Mouse (Mus musculus): Measurements from ENCODE around the gene Grtp1. TPM values are rescaled to one million over a fixed set of nuclear protein-coding genes. Genes with fewer than 3 reads are reported as not detected.

The Grtp1 gene
- 12.5 and 13.6 TPM in 2 replicates for polyA plus RNA-seq (2015; fragmentation: Nextera tagmentation; extraction: Ambion mirVana)

DNA sequence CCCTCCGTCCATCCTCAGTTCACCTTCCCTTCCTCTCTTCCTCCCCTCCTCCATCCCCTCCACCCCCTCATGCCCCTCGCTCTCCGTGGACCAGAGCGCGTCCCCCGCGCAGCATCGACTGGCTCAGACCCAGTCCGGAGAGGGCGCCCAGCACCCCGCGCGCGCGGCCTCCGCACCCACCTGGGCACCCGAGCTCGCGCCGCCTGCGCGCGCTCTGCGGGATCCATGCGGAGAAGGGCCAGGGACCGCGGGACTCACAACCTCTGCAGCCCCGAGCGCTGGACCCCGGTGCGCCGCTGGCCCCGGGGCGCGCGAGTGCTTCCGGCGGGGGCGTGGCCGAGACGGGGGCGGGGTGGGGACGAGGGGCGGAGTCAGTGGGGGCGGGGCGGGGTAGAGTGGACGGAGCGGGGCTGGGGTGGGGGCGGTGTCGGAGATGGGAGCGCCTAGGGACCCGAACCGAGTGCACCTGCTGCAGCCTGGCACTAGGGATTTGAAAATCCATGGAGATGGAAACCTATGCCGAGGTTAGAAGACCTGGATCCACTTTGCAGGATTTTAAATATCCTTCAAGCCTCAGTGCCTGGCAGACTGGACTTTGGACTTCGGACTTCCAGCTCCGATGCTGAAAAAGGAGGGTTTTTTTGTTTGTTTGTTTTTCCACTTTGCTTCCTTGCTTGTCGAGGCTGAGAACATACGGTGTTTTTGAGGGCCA, at the start of gene Grtp1:
Gene Grtp1 (minus strand): TSS at position 320 of the 712 bp plus-strand sequence.
- Histone ChIP-seq H3K27ac (0 out of 2 replicates have a peak within 1 kb of the TSS, but pooled peaks have one; percentile 1), H3K4me1 (replicated peaks) (peaks cover 32% of the 10 kb centered on the region)
- peak; percentile 54 for ATAC-seq (replicated peaks; ENCODE audit: insufficient number of reproducible peaks, insufficient read depth, low FRiP score, low read depth)

DNA sequence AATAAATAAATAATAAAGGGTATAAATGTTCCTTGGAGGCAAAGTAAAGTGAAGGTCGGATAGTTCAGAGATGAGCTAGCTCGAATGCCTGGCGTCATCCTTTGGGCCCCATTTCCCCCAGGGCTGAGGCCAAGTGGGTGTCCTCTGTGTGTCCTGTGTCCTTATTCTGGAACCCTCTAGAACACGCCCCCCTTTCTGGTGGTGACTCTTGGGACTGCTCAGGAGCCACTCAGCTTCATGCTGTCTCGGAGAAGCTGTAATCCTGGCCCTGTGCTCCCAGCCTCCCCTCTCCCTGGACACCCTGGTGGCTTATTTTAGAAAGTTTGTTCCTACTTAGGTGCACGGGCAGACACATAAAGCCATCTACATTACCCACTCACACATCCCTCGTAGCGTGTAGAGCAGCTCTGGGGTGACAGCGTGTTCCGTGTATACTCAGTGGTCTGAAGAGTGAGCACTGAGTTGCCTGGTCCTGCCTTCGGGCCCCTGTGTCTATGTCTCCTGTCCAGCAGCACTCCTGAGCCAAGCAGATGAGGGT, 44.0 kb upstream of the Grtp1 start:
- no peak for ATAC-seq (replicated peaks; ENCODE audit: insufficient number of reproducible peaks, insufficient read depth, low FRiP score, low read depth)
- Histone ChIP-seq H3K27me3 (no peaks in the 10 kb centered on the region), H3K4me2 (no peak overlapping the region), H3K4me3 (no peak overlapping the region), H3K36me3 (peaks cover 58% of the 10 kb centered on the region), H3K4me1 (replicated peaks) (peaks cover 49% of the 10 kb centered on the region), H3K9ac (no peak overlapping the region), H3K9me3 (replicated peaks) (no peaks in the 10 kb centered on the region), H3K27ac (peak overlapping the region; percentile 67)
- WGBS, result 67% methylated on average over 11 of the region's 11 CpGs

More for the DNA sequence above, at the start of gene Grtp1:
- Histone ChIP-seq H3K4me3 (peak within 1 kb of the TSS; percentile 89), H3K9ac (peak within 1 kb of the TSS; percentile 80), H3K27me3 (peaks cover 35% of the 10 kb centered on the region), H3K36me3 (no peaks in the 10 kb centered on the region), H3K9me3 (replicated peaks) (no peaks in the 10 kb centered on the region), H3K4me2 (peak within 1 kb of the TSS; percentile 94)
- under 1% methylated on average over 58 of the region's 58 CpGs for WGBS

DNA sequence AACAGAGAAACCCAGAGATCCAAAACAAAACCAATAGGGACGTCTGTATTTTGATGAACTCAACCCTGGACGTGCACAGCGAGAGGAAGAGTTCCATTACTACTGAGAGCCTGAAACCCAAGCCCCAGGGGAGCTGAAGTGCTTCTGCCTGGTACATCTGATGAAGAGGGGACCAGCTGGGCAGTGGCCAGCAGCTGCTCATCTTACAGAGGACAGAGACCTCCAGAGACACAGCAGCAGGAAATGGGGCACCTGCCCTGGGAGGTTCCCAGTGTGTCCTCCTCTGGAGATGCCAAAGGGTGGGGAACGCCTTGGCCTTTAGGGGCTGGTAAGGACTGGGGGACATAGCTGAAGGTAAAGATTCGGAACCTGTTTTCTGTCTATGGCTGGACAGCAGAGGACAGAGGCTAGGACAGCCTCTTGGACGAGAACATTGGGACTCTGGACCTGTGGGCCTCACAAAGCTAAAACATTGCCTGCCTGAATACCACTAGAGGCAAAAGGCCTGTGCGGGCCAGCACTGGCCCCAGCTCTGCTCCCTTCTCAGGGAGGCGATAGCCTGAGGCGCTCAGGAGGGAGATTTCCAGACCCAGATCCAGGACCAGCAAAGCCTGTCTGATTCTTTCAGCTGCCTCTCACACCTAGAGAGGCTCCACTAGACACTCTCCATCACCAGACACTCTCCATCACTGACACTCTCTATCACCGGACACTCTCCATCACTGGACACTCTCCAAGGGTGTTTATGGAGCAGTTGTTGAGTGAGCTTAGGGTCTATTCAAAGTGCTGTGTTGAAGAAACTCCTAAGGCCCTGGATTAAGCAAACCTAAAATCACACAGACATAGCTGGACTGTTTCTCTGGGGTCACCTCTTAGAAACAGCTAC, 42.8 kb upstream of the Grtp1 start:
- Histone ChIP-seq H3K27ac (peak overlapping the region; percentile 67), H3K36me3 (peaks cover 52% of the 10 kb centered on the region)

DNA sequence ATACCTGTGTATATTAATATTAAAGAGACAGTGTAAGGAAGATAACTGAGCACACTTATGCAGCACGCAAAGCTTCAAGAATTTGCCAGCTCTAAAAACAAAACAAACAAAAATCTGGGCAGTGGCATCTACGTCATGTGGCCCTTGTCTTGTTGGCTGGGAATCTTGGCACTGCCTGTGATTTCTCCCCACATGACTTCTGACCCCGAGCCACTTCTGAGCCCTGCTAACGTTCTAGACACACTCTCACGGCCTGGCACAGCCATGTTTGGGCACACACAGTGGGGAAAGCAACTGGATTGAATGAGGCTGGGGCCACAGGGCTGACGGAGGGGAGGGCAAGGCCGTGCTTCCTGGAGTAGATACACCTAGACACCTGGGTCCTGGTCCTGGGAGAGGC, 40.3 kb upstream of the Grtp1 start:
- peaks cover 34% of the 10 kb centered on the region; the same call in 1 of the 2 replicates for H3K36me3 ChIP-seq
- no peak for ATAC-seq (replicated peaks; ENCODE audit: insufficient number of reproducible peaks, insufficient read depth, low FRiP score, low read depth)
- 60% methylated on average over 7 of the region's 7 CpGs for WGBS
- H3K4me1 ChIP-seq (replicated peaks), result peaks cover 44% of the 10 kb centered on the region
- H3K27me3 ChIP-seq, result no peaks in the 10 kb centered on the region
- no peaks in the 10 kb centered on the region for H3K9me3 ChIP-seq (replicated peaks)
- peak overlapping the region; percentile 46 for H3K27ac ChIP-seq
- no peak overlapping the region for H3K4me3 ChIP-seq
- no peak overlapping the region for H3K4me2 ChIP-seq
- no peak overlapping the region for H3K9ac ChIP-seq

More for the DNA sequence above, 42.8 kb upstream of the Grtp1 start:
- H3K4me1 ChIP-seq (replicated peaks), result peaks cover 44% of the 10 kb centered on the region
- H3K9ac ChIP-seq, result peak overlapping the region; percentile 14; the same call in 1 of the 2 replicates
- H3K4me3 ChIP-seq, result no peak overlapping the region
- WGBS, result 52% methylated on average over 10 of the region's 10 CpGs
- no peaks in the 10 kb centered on the region for H3K9me3 ChIP-seq (replicated peaks)
- ATAC-seq (replicated peaks; ENCODE audit: insufficient number of reproducible peaks, insufficient read depth, low FRiP score, low read depth), result peak; percentile 78
- no peaks in the 10 kb centered on the region for H3K27me3 ChIP-seq
- H3K4me2 ChIP-seq, result no peak overlapping the region

DNA sequence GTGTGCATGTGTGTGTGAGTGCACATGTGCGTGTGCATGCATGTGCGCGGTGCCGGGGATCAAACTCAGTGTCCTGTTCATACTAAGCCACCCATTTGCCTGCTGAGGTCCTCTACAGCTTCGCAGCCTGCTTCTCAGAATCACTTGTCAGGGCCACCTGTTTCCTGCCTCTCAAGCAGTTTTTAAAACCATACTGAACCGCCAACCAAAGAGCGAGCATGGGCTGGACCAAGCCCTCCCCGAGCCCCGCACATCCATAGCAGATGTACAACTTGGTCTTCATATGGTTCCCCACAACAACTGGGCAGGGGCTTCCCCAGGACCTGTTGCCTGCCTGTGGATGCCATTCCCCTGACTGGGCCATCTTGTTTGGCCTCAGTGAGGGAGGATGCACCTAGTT, 39.6 kb upstream of the Grtp1 start:
- Histone ChIP-seq H3K36me3 (peaks cover 29% of the 10 kb centered on the region; the same call in 1 of the 2 replicates), H3K4me1 (replicated peaks) (peaks cover 42% of the 10 kb centered on the region), H3K27me3 (no peaks in the 10 kb centered on the region), H3K4me2 (no peak overlapping the region), H3K9ac (no peak overlapping the region), H3K4me3 (no peak overlapping the region), H3K27ac (no peak overlapping the region), H3K9me3 (replicated peaks) (no peaks in the 10 kb centered on the region)
- no peak for ATAC-seq (replicated peaks; ENCODE audit: insufficient number of reproducible peaks, insufficient read depth, low FRiP score, low read depth)
- 90% methylated on average over 9 of the region's 9 CpGs for WGBS

DNA sequence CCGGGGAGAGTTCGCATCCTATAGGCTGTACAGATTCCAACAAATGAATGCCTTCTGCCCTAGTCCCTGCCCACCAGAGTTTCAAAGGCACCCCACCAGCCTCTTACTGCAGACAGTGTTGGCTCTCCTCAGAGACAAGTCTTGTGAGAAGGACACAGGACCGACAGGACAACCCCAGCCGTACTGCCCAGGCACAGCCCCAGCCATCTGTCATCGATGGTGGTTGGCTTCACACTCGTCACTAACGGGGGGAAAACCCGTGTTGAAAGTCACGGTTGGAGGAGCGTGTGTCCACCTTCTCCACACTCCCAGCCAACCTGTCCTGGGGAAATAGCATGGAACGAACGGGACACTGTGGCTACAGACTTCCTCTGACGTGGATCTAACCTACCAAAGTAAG, 34.4 kb upstream of the Grtp1 start:
- H3K4me3 ChIP-seq, result no peak overlapping the region
- H3K27ac ChIP-seq, result no peak overlapping the region
- H3K9me3 ChIP-seq (replicated peaks), result no peaks in the 10 kb centered on the region
- no peaks in the 10 kb centered on the region for H3K27me3 ChIP-seq
- WGBS, result 81% methylated on average over 13 of the region's 13 CpGs
- no peak for ATAC-seq (replicated peaks; ENCODE audit: insufficient number of reproducible peaks, insufficient read depth, low FRiP score, low read depth)
- H3K36me3 ChIP-seq, result peaks cover 10% of the 10 kb centered on the region; the same call in 1 of the 2 replicates
- no peak overlapping the region; the same call in 1 of the 2 replicates for H3K9ac ChIP-seq
- H3K4me1 ChIP-seq (replicated peaks), result peaks cover 11% of the 10 kb centered on the region
- H3K4me2 ChIP-seq, result no peak overlapping the region

DNA sequence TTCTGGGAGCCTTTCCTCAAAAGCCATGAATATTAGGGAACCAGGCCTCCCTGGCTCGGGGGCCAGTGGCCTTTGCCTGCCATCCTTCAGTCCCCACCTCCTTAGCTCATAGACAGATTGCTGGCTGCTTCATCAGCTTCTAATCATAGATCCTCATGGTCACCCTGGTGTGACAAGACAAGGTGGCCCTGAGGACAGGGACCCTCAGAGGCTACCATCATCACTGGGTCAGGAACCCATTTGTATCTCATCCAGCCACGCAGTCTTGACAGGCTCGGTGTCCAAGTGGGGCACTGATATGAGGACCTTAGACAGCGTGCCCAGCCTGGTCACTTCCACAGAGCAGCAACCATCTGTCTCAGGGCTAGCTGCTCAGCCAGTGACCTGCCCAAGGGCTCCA, 30.1 kb upstream of the Grtp1 start:
- WGBS, result 47% methylated on average over 4 of the region's 4 CpGs
- no peak overlapping the region for H3K9ac ChIP-seq
- H3K4me3 ChIP-seq, result no peak overlapping the region
- peak overlapping the region; percentile 38; the same call in 1 of the 2 replicates for H3K27ac ChIP-seq
- H3K27me3 ChIP-seq, result no peaks in the 10 kb centered on the region
- H3K4me2 ChIP-seq, result no peak overlapping the region
- H3K4me1 ChIP-seq (replicated peaks), result peaks cover 51% of the 10 kb centered on the region
- H3K36me3 ChIP-seq, result peaks cover 7% of the 10 kb centered on the region; the same call in 1 of the 2 replicates
- H3K9me3 ChIP-seq (replicated peaks), result no peaks in the 10 kb centered on the region
- 0 out of 2 replicates have a peak, but pooled peaks have one; percentile 18 for ATAC-seq (replicated peaks; ENCODE audit: insufficient number of reproducible peaks, insufficient read depth, low FRiP score, low read depth)

DNA sequence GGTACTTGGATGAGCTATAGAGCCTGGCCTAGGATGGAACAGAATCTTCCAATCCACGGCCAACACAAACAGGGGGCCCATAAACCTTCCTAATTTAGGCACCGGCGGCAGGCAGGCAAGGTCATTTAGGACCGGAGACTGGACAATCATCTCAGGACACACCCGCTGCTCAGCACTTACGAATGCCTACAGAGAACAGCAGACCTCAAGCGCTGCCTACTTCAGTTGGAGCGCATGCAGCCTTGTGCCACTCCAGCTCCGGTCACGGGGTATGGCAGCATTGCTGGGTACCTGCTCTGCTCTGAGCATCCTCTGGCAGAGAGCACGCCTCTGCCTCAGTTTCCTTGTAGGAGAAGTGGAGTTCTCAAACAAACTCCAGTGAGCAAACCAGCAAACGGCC, 29.4 kb upstream of the Grtp1 start:
- H3K27me3 ChIP-seq, result no peaks in the 10 kb centered on the region
- no peak for ATAC-seq (replicated peaks; ENCODE audit: insufficient number of reproducible peaks, insufficient read depth, low FRiP score, low read depth)
- 0 out of 2 replicates have a peak overlapping the region, but pooled peaks have one; percentile 12 for H3K9ac ChIP-seq
- no peak overlapping the region for H3K4me3 ChIP-seq
- no peaks in the 10 kb centered on the region for H3K9me3 ChIP-seq (replicated peaks)
- H3K4me1 ChIP-seq (replicated peaks), result peaks cover 51% of the 10 kb centered on the region
- 49% methylated on average over 12 of the region's 12 CpGs for WGBS
- peaks cover 4% of the 10 kb centered on the region; the same call in 1 of the 2 replicates for H3K36me3 ChIP-seq
- H3K27ac ChIP-seq, result peak overlapping the region; percentile 38
- H3K4me2 ChIP-seq, result no peak overlapping the region

DNA sequence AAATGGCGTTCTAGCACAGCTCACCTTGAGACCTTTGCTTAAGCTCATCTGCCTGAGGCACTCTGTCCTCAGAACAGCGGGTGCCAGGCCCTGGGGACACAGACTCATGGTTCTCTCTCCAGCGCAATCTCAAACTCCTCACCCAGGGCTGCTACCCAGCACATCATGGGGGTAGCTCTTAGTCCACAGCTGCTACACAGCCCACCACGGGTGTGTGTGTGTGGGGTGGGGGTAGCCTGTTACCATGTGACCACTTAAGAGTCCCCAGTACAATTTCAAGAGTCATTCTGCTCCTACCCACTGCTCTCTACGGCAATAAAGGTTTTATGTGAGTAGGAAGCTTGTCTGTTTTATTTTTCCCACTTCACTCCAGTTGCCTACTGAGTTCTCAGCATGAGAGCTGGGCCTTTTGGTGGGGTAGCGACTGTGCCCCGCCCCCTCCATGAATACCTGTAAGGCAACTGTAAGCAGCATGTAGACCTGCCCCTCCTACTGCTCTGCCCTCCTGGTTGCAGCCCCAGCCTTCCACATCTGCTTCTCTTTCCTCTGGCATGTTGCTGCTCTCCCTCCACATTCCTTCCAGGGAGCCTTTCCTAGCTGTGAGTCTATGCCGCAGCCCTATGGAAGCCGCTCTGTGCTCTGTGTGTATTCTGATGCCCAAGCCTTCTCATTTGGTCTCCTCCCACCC, 28.6 kb upstream of the Grtp1 start:
- no peak for ATAC-seq (replicated peaks; ENCODE audit: insufficient number of reproducible peaks, insufficient read depth, low FRiP score, low read depth)
- peaks cover 51% of the 10 kb centered on the region for H3K4me1 ChIP-seq (replicated peaks)
- H3K9ac ChIP-seq, result 0 out of 2 replicates have a peak overlapping the region, but pooled peaks have one; percentile 12
- no peaks in the 10 kb centered on the region for H3K9me3 ChIP-seq (replicated peaks)
- peaks cover 2% of the 10 kb centered on the region; the same call in 1 of the 2 replicates for H3K36me3 ChIP-seq
- H3K27ac ChIP-seq, result peak overlapping the region; percentile 38
- 43% methylated on average over 9 of the region's 9 CpGs for WGBS
- H3K4me3 ChIP-seq, result no peak overlapping the region
- H3K27me3 ChIP-seq, result no peaks in the 10 kb centered on the region
- H3K4me2 ChIP-seq, result no peak overlapping the region

DNA sequence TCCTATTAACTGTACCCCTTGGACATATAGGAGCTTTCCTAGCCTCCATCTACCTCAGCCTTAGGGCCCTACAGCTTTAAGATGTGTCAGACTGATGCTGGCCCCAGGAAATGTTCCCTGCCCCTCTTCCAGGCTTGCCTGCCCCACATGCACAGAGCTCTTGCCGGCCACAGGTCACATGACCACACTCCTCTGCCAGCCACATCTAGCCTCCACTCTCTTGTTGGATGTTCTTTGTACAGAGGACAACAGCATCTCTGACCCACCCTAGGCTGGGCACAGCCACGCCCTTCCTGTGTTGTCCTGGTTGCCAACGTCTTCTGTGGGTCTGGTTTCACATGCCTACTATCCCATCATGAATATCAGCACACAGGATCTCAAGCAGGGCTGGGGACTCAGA, 26.8 kb upstream of the Grtp1 start:
- Histone ChIP-seq H3K4me3 (no peak overlapping the region), H3K9me3 (replicated peaks) (no peaks in the 10 kb centered on the region), H3K9ac (no peak overlapping the region), H3K36me3 (peaks cover 21% of the 10 kb centered on the region; the same call in 1 of the 2 replicates), H3K4me2 (no peak overlapping the region), H3K27me3 (no peaks in the 10 kb centered on the region), H3K4me1 (replicated peaks) (peaks cover 51% of the 10 kb centered on the region), H3K27ac (peak overlapping the region; percentile 79; the same call in 1 of the 2 replicates)
- WGBS, result 35% methylated on average over 3 of the region's 3 CpGs
- ATAC-seq (replicated peaks; ENCODE audit: insufficient number of reproducible peaks, insufficient read depth, low FRiP score, low read depth), result no peak
